Mouse (Mus musculus) A20 (cell line): ENCODE results near the gene Bcl7b.

ENCODE experiments used
- DNase-seq: peaks from one replicate; pipeline ENCODE4 v3.0.0-alpha.2; 2011; ENCODE audit warnings: low read depth, low spot score

The Bcl7b gene

DNA sequence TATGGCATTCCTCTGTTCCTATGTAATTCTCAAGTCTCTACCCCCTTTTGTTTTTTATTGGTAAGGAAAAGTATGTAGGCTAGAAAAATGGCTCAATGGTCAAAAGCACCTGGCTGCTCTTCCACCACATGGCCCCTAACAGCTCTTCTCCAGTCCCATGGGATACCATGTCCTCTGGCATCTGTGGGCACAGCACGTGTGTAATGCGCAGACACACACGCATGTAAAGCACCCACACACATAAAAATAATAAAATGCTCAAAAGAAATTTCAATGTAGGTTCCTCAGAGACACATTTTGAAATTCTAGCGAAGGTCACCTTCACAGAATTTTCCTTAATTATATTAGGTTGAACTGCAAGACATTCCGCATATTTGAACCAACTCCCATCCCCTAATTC, 1.4 kb downstream of the Bcl7b start:
- DNase-seq = no peak

- no peak for DNase-seq
Observed at GRCm38 (mm10) chr5:135171688-135172220, 3.7 kb downstream of the Bcl7b start.

GRCm38 (mm10) chr5:135172986-135173385, 4.9 kb downstream of the Bcl7b start:
- no peak for DNase-seq

GRCm38 (mm10) chr5:135175086-135175485, 7.0 kb downstream of the Bcl7b start:
- no peak for DNase-seq

- no peak for DNase-seq
Observed at GRCm38 (mm10) chr5:135178523-135178922, 10.4 kb downstream of the Bcl7b start.

GRCm38 (mm10) chr5:135178996-135179395, 10.9 kb downstream of the Bcl7b start:
- no peak for DNase-seq

GRCm38 (mm10) chr5:135179616-135180015, 11.5 kb downstream of the Bcl7b start:
- no peak for DNase-seq

- no peak for DNase-seq
Observed at GRCm38 (mm10) chr5:135180796-135181195, 12.7 kb downstream of the Bcl7b start.

DNA sequence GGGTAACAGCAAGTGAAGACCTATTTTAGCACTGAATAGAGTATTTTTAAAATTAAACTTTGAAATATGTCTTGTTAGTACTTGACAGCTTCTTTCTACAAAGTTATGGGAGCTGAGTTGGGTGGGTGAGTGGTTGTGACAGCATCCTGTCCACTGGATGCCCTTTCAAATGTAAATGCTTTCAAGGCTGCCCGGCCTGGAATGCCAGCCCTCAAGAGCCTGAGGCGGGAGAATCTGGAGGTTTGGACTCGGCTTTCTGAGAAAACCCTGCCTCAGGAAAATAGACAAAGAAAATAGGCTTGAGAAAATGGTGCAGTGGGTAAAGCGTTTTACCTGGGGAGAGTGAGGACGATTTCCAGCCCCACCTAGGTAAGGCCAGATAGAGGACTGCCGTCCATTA, 13.7 kb downstream of the Bcl7b start:
- no peak for DNase-seq

- peak; percentile 80 for DNase-seq
Observed at GRCm38 (mm10) chr5:135183131-135183861, 15.2 kb downstream of the Bcl7b start.

GRCm38 (mm10) chr5:135185016-135185415, 16.9 kb downstream of the Bcl7b start:
- peak; percentile 53 for DNase-seq

DNA sequence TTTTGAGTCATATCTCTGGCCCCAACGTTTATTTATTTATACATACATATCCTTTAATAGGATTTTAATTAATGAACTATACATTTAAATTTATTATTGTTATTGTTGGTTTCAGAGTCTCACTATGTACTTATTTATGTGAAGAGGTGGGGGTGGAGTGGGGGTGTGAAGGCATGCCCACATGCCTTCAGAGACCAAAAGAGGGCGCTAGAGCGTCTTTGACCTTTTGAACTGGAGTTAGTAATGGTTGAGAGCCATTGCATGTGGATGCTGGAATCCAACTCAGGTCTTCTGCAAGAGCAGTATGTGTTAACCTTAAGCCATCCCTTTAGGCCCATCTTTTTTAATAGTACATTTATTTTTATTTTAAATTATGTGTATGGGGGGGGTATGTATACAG, 17.5 kb downstream of the Bcl7b start:
- DNase-seq = peak; percentile 89

- DNase-seq = no peak
Observed at GRCm38 (mm10) chr5:135186231-135186620, 18.1 kb downstream of the Bcl7b start.

DNA sequence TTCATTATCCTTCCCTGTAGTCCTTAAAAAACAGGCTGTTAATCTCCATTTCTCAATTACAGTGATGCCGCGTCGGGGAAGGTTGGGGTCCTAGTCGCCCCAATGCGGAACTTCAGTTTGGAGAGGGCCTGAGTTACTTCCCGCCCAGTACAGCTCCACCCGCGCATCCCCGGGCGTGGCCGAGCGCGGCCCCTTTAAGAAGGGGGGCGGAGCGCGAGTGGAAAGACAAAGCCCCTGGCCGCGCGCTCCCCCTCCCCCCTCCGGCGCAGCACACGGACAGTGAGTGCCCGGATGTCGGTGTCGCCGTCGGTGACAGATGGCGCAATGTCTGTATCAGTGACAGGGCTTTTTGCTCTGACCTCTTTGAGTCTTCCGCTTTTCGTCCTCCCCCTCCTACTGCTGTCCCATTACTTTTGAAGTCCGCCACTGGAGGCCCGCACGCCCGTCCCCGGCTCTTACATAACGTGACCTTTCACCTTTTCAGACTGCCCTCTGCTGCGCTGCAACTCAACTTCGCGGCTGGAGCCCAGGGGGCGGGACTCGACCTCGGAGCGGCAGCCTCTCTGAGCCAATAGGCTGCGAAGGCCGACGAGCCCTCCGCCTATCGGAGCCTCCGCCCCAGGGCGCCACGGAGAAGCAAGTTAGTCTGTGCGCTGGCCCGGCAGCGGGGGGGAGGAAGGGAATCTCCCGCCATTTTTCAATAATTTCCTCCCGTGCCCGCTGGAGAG, 18.7 kb downstream of the Bcl7b start, which contains the start of gene Baz1b:
TSS of gene Baz1b (plus strand) at position 644 of the 728 bp plus-strand sequence.
- DNase-seq = peak; percentile 99

GRCm38 (mm10) chr5:135187349-135188213, 19.5 kb downstream of the Bcl7b start:
- DNase-seq = no peak

DNA sequence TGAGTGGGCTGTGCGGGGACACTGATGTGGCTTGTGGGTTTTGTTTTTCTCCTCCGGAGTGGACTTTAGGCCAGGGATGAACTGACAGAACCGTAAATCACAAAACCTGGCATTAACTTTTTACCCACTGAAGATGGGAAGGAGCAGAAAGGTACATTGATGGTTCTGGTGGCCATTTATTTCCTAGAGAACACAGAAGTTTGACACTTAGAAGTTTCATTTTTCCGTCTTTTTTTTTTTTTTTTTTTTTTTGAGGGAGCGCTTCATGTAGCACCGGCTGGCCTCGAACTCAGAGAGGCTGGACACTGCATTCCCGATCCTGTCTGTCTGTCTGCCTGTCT, 20.1 kb downstream of the Bcl7b start:
- DNase-seq = peak; percentile 53

GRCm38 (mm10) chr5:135189281-135190022, 21.4 kb downstream of the Bcl7b start:
- peak; percentile 22 for DNase-seq

GRCm38 (mm10) chr5:135191620-135192019, 23.5 kb downstream of the Bcl7b start:
- peak; percentile 80 for DNase-seq

GRCm38 (mm10) chr5:135192431-135192830, 24.3 kb downstream of the Bcl7b start:
- DNase-seq = no peak

- DNase-seq = no peak
Observed at GRCm38 (mm10) chr5:135196367-135196766, 28.3 kb downstream of the Bcl7b start.

DNA sequence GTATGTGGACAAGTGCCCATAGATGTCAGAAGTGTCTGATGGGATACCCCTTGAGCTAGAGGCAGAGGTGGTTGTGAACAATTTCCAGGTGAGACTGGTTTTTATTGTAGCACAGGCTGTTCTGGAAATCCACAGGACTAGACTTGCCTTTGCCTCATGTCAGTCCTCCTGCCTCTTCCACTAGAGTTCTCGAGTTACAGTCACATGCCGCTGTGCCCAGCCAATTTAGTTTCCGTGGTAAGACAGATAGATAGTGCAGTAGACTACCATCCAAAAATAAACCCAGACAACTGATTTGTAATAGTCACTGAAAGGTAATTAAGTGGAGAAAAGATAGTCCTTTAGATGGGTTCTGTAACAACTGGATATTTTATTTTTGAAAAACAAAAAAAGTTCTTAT, 34.7 kb downstream of the Bcl7b start:
- DNase-seq = no peak
